Mouse (Mus musculus) MEL (cell line): Measurements from ENCODE around the gene Magix. TPM values are rescaled to one million over a fixed set of nuclear protein-coding genes. Genes with fewer than 3 reads are reported as not detected.
A peak's percentile ranks its signal among the peaks of the same experiment; 100 is the strongest.

ENCODE experiments used
- DNase-seq: peaks from one replicate; pipeline ENCODE4 v3.0.0; 2011; ENCODE audit warnings: low read depth, low spot score
- H3K27ac ChIP-seq: 2 replicates; pipeline ENCODE4 v1.5.1; 2012; ENCODE audit warnings: low read depth, mild to moderate bottlenecking, control low read depth, low read length, moderate library complexity; ENCODE audit not compliant: control insufficient read depth
- H3K27me3 ChIP-seq, 2 experiments: fragments of 150-350 bp in 1 of 2; sonication (generic) in 1 of 2; 2 replicates each; pipeline ENCODE4 v1.6.1; 2012; ENCODE audit warnings: low read length in 2 of 2, mild to moderate bottlenecking in 2 of 2, improper control_type of control experiment in 1 of 2, moderate library complexity in 1 of 2; ENCODE audit not compliant: insufficient read depth in 2 of 2, control insufficient read depth in 1 of 2
- H3K36me3 ChIP-seq, 2 experiments: 2 replicates each; pipeline ENCODE4 v1.6.1; 2012 to 2014; ENCODE audit warnings: low read length in 2 of 2, improper control_type of control experiment in 1 of 2, inconsistent platforms in 1 of 2, mild to moderate bottlenecking in 1 of 2; ENCODE audit not compliant: insufficient read depth in 2 of 2, control insufficient read depth in 1 of 2
- H3K4me1 ChIP-seq, 2 experiments: fragments of 150-350 bp in 1 of 2; sonication (generic) in 1 of 2; 2 replicates each; pipeline ENCODE4 v1.6.1; 2012; ENCODE audit warnings: low read length in 2 of 2, improper control_type of control experiment in 1 of 2, mild to moderate bottlenecking in 1 of 2; ENCODE audit not compliant: insufficient read depth in 2 of 2, control insufficient read depth in 1 of 2
- H3K4me3 ChIP-seq, 2 experiments: fragments of 150-350 bp in 1 of 2; sonication (generic) in 1 of 2; 2 replicates each; pipeline ENCODE4 v1.5.1; 2012; ENCODE audit warnings: low read depth in 2 of 2, low read length in 2 of 2, mild to moderate bottlenecking in 2 of 2, moderate library complexity in 2 of 2, control low read depth in 1 of 2, improper control_type of control experiment in 1 of 2; ENCODE audit not compliant: control insufficient read depth in 1 of 2, insufficient read depth in 1 of 2
- H3K79me2 ChIP-seq: 2 replicates; pipeline ENCODE4 v1.6.1; 2012; ENCODE audit warnings: mild to moderate bottlenecking, low read length, moderate library complexity; ENCODE audit not compliant: control insufficient read depth, poor library complexity, insufficient read depth
- H3K9ac ChIP-seq: 2 replicates; pipeline ENCODE4 v1.6.1; 2012; ENCODE audit warnings: low read depth, mild to moderate bottlenecking, control low read depth, low read length, moderate library complexity; ENCODE audit not compliant: control insufficient read depth, poor library complexity, severe bottlenecking
- H3K9me3 ChIP-seq: fragments of 150-350 bp; sonication (generic); replicated peaks from 2 replicates; pipeline ENCODE4 v1.6.1; 2012; ENCODE audit warnings: mild to moderate bottlenecking, low read length, improper control_type of control experiment, moderate library complexity; ENCODE audit not compliant: insufficient read depth
- BHLHE40 ChIP-seq: IDR thresholded peaks from 2 replicates; pipeline ENCODE4 v1.6.1; 2012; ENCODE audit warnings: low read depth, mild to moderate bottlenecking, inconsistent platforms, low read length, improper control_type of control experiment, borderline replicate concordance
- CHD1 ChIP-seq: IDR thresholded peaks from 2 replicates; pipeline ENCODE4 v1.6.1; 2012; ENCODE audit warnings: low read depth, mild to moderate bottlenecking, inconsistent platforms, low read length, improper control_type of control experiment
- CHD2 ChIP-seq: IDR thresholded peaks from 2 replicates; pipeline ENCODE4 v1.6.1; 2011; ENCODE audit warnings: low read length, improper control_type of control experiment
- CTCF ChIP-seq, 3 experiments: IDR thresholded peaks in 2 of 3; conservative IDR thresholded peaks in 1 of 3; 2 replicates each; pipeline ENCODE4 v1.5.1; 2011 to 2012; ENCODE audit warnings: low read length in 3 of 3, low read depth in 2 of 3, mild to moderate bottlenecking in 2 of 3, improper control_type of control experiment in 1 of 3, inconsistent platforms in 1 of 3, mixed read lengths in 1 of 3, moderate library complexity in 1 of 3; ENCODE audit not compliant: control insufficient read depth in 1 of 3, insufficient read depth in 1 of 3, poor library complexity in 1 of 3, severe bottlenecking in 1 of 3
- ELF1 ChIP-seq: IDR thresholded peaks from 2 replicates; pipeline ENCODE4 v1.6.1; 2014; ENCODE audit warnings: low read depth, mild to moderate bottlenecking, inconsistent platforms, low read length, improper control_type of control experiment, moderate library complexity
- EP300 ChIP-seq, 2 experiments: IDR thresholded peaks; 2 replicates each; pipeline ENCODE4 v1.6.1; 2011; ENCODE audit warnings: improper control_type of control experiment in 2 of 2, low read length in 2 of 2, low read depth in 1 of 2, mild to moderate bottlenecking in 1 of 2
- ETS1 ChIP-seq: IDR thresholded peaks from 2 replicates; pipeline ENCODE4 v1.6.1; 2012; ENCODE audit warnings: low read depth, mild to moderate bottlenecking, inconsistent platforms, low read length, improper control_type of control experiment, moderate library complexity
- GABPA ChIP-seq: IDR thresholded peaks from 2 replicates; pipeline ENCODE4 v1.6.1; 2012; ENCODE audit warnings: low read depth, mild to moderate bottlenecking, inconsistent platforms, low read length, improper control_type of control experiment, moderate library complexity
- HCFC1 ChIP-seq: IDR thresholded peaks from 2 replicates; pipeline ENCODE4 v1.6.1; 2012; ENCODE audit warnings: low read depth, mild to moderate bottlenecking, inconsistent platforms, low read length, improper control_type of control experiment, moderate library complexity
- JUND ChIP-seq: IDR thresholded peaks from 2 replicates; pipeline ENCODE4 v1.6.1; 2011; ENCODE audit warnings: low read depth, mild to moderate bottlenecking, improper control_type of control experiment, low read length
- MAFK ChIP-seq: IDR thresholded peaks from 2 replicates; pipeline ENCODE4 v1.6.1; 2011; ENCODE audit warnings: low read depth, mild to moderate bottlenecking, low read length, improper control_type of control experiment, borderline replicate concordance
- MAX ChIP-seq: IDR thresholded peaks from 2 replicates; pipeline ENCODE4 v1.6.1; 2011; ENCODE audit warnings: low read length, improper control_type of control experiment
- MAZ ChIP-seq: IDR thresholded peaks from 2 replicates; pipeline ENCODE4 v1.6.1; 2012; ENCODE audit warnings: low read depth, mild to moderate bottlenecking, inconsistent platforms, low read length, improper control_type of control experiment
- MXI1 ChIP-seq: IDR thresholded peaks from 2 replicates; pipeline ENCODE4 v1.6.1; 2011; ENCODE audit warnings: mild to moderate bottlenecking, low read depth, low read length, improper control_type of control experiment
- MYB ChIP-seq: IDR thresholded peaks from 2 replicates; pipeline ENCODE4 v1.6.1; 2011; ENCODE audit warnings: mild to moderate bottlenecking, low read depth, low read length, improper control_type of control experiment
- MYC ChIP-seq: IDR thresholded peaks from 2 replicates; pipeline ENCODE4 v1.6.1; 2011; ENCODE audit warnings: low read depth, mild to moderate bottlenecking, low read length, improper control_type of control experiment, moderate library complexity
- NELFE ChIP-seq: IDR thresholded peaks from 2 replicates; pipeline ENCODE4 v1.6.1; 2011; ENCODE audit warnings: low read depth, low read length, improper control_type of control experiment
- NRF1 ChIP-seq: IDR thresholded peaks from 2 replicates; pipeline ENCODE4 v1.6.1; 2014; ENCODE audit warnings: low read depth, mild to moderate bottlenecking, inconsistent platforms, low read length, improper control_type of control experiment, moderate library complexity; ENCODE audit not compliant: poor library complexity, insufficient read depth, severe bottlenecking
- POLR2A ChIP-seq, 2 experiments: IDR thresholded peaks; 2 replicates each; pipeline ENCODE4 v1.6.1; 2011 to 2012; ENCODE audit warnings: low read length in 2 of 2, mild to moderate bottlenecking in 2 of 2, control low read depth in 1 of 2, improper control_type of control experiment in 1 of 2, low read depth in 1 of 2, moderate library complexity in 1 of 2; ENCODE audit not compliant: control insufficient read depth in 1 of 2, insufficient read depth in 1 of 2, poor library complexity in 1 of 2
- POLR2AphosphoS2 ChIP-seq: IDR thresholded peaks from 2 replicates; pipeline ENCODE4 v1.6.1; 2011; ENCODE audit warnings: low read length, improper control_type of control experiment
- TAL1 ChIP-seq: IDR thresholded peaks from 2 replicates; pipeline ENCODE4 v1.6.1; 2012; ENCODE audit warnings: mild to moderate bottlenecking, inconsistent platforms, low read length, moderate library complexity, mixed read lengths
- UBTF ChIP-seq: IDR thresholded peaks from 2 replicates; pipeline ENCODE4 v1.6.1; 2012; ENCODE audit warnings: low read depth, mild to moderate bottlenecking, inconsistent platforms, low read length, improper control_type of control experiment, moderate library complexity, borderline replicate concordance; ENCODE audit not compliant: insufficient read depth
- USF1 ChIP-seq: IDR thresholded peaks from 2 replicates; pipeline ENCODE4 v1.6.1; 2014; ENCODE audit warnings: low read depth, mild to moderate bottlenecking, inconsistent platforms, low read length, improper control_type of control experiment, moderate library complexity
- USF2 ChIP-seq, 2 experiments: IDR thresholded peaks; 2 replicates each; pipeline ENCODE4 v1.6.1; 2011 to 2012; ENCODE audit warnings: improper control_type of control experiment in 2 of 2, low read length in 2 of 2, borderline replicate concordance in 1 of 2, inconsistent platforms in 1 of 2, low read depth in 1 of 2, mild to moderate bottlenecking in 1 of 2; ENCODE audit not compliant: insufficient read depth in 1 of 2
- ZKSCAN1 ChIP-seq: IDR thresholded peaks from 2 replicates; pipeline ENCODE4 v1.6.1; 2012; ENCODE audit warnings: low read depth, mild to moderate bottlenecking, inconsistent platforms, low read length, improper control_type of control experiment, moderate library complexity
- ZNF384 ChIP-seq: IDR thresholded peaks from 2 replicates; pipeline ENCODE4 v1.6.1; 2012; ENCODE audit warnings: low read depth, mild to moderate bottlenecking, inconsistent platforms, low read length, improper control_type of control experiment
- polyA plus RNA-seq, 2 experiments: library from polyadenylated mRNA; stranded (reverse) in 1 of 2; unstranded in 1 of 2; fragments of >175 nt in 1 of 2; fragments of >200 nt in 1 of 2; gene quantifications; 2 replicates each; pipeline versions ENCODE4 v1.2.1 to v1.2.4; 2012; ENCODE audit warnings: low replicate concordance in 2 of 2, low read depth in 1 of 2; ENCODE audit not compliant: insufficient read length in 2 of 2, insufficient read depth in 1 of 2, missing spikeins in 1 of 2
- total RNA-seq: library from RNA; depleted of rRNA; stranded (reverse); fragments of 300-350 nt; gene quantifications from 2 replicates; pipeline ENCODE4 v1.2.3, GENCODE M21; 2012

Magix gene
- total and polyA plus RNA-seq, 3 experiments = 0.15 to 0.33 TPM; not detected in 1

- Histone ChIP-seq H3K9me3 (no peaks in the 10 kb centered on the region), H3K79me2 (no peaks in the 10 kb centered on the region; the same call in 1 of the 2 replicates), H3K4me3 (peak within 1 kb of the TSS; percentile 60 to 93)
- peak; percentile 59 for DNase-seq
- no peak for TF ChIP-seq USF1
- TF ChIP-seq MXI1 = no peak
- peak; percentile 18; the same call in 1 of the 2 replicates for TF ChIP-seq NELFE
- TF ChIP-seq BHLHE40 = no peak
- no peak for TF ChIP-seq ZNF384
- no peak for TF ChIP-seq MAFK
- TF ChIP-seq JUND = no peak
- no peak for TF ChIP-seq MAX
- no peak for TF ChIP-seq USF2 (IDR thresholded peaks at IDR 0.05; ENCODE audit: borderline replicate concordance in 1 of 2, insufficient read depth in 1 of 2, low read depth in 1 of 2, low read length in 2 of 2)
- no peak for TF ChIP-seq ETS1
- no peak for TF ChIP-seq MYB
- no peak for TF ChIP-seq UBTF
- TF ChIP-seq TAL1 = no peak
- 0 out of 2 replicates have a peak, but pooled peaks have one; percentile 14 for TF ChIP-seq HCFC1
- peak in 1 of 2 experiments; percentile 35; a peak in 1 of 4 replicates for TF ChIP-seq POLR2A (IDR thresholded peaks at IDR 0.05; ENCODE audit: control insufficient read depth in 1 of 2, insufficient read depth in 1 of 2, low read depth in 1 of 2, low read length in 2 of 2, poor library complexity in 1 of 2)
- no peak for TF ChIP-seq CHD1
- TF ChIP-seq, all 39 proteins: peak for 3
- no peak within 1 kb of the TSS for H3K27ac ChIP-seq
- peaks cover 0 to 6% of the 10 kb centered on the region in 2 experiments; a peak in 2 of 4 replicates for H3K4me1 ChIP-seq
- H3K27me3 ChIP-seq = peaks cover 2% of the 10 kb centered on the region in 2 experiments; a peak in 2 of 4 replicates
- no peaks in the 10 kb centered on the region for H3K36me3 ChIP-seq
- peak within 1 kb of the TSS; percentile 70 for H3K9ac ChIP-seq
These were observed 23.8 kb downstream of the Magix start, which contains the start of gene Prickle3 for GRCm38 (mm10) chrX:7657221-7657639. Gene Prickle3 (plus strand): TSS chrX:7657260.

GRCm38 (mm10) chrX:7648671-7649304 lies 32.3 kb downstream of the Magix start:
- peaks cover 4% of the 10 kb centered on the region; the same call in 1 of the 2 replicates for H3K79me2 ChIP-seq
- H3K4me3 ChIP-seq = peak overlapping the region; percentile 68 to 80
- peak overlapping the region; percentile 92 for H3K9ac ChIP-seq
- H3K4me1 ChIP-seq = peaks cover 0 to 9% of the 10 kb centered on the region in 2 experiments; a peak in 2 of 4 replicates
- DNase-seq = peak; percentile 99
- no peaks in the 10 kb centered on the region for H3K9me3 ChIP-seq
- H3K36me3 ChIP-seq = peaks cover 0 to 3% of the 10 kb centered on the region in 2 experiments; a peak in 2 of 4 replicates
- no peaks in the 10 kb centered on the region for H3K27me3 ChIP-seq
- H3K27ac ChIP-seq = peak overlapping the region; percentile 80
- no peak for TF ChIP-seq TAL1
- TF ChIP-seq MXI1 = peak; percentile 83
- no peak for TF ChIP-seq BHLHE40
- peak; percentile 92 for TF ChIP-seq CHD2
- TF ChIP-seq MAX = peak; percentile 75
- TF ChIP-seq USF1 = 0 out of 2 replicates have a peak, but pooled peaks have one; percentile 7
- 0 out of 2 replicates have a peak, but pooled peaks have one; percentile 21 for TF ChIP-seq UBTF
- TF ChIP-seq HCFC1 = peak; percentile 88
- TF ChIP-seq CTCF (IDR thresholded peaks at IDR 0.05 in 2 of 3, conservative IDR thresholded peaks at IDR 0.05 in 1 of 3; ENCODE audit: control insufficient read depth in 1 of 3, insufficient read depth in 1 of 3, low read depth in 2 of 3, low read length in 3 of 3, poor library complexity in 1 of 3, severe bottlenecking in 1 of 3) = peak in 2 of 3 experiments; percentile 29 to 31; a peak in 3 of 6 replicates
- TF ChIP-seq ZNF384 = peak; percentile 100
- TF ChIP-seq EP300 (IDR thresholded peaks at IDR 0.05; ENCODE audit: low read depth in 1 of 2, low read length in 2 of 2) = no peak; a peak in 1 of 4 replicates
- peak; percentile 94 for TF ChIP-seq ELF1
- peak; percentile 98 for TF ChIP-seq NRF1
- TF ChIP-seq POLR2AphosphoS2 = peak; percentile 96
- TF ChIP-seq ZKSCAN1 = peak; percentile 80; the same call in 1 of the 2 replicates
- TF ChIP-seq NELFE = peak; percentile 86
- peak; percentile 57; the same call in 1 of the 2 replicates for TF ChIP-seq MAZ
- TF ChIP-seq MYC = peak; percentile 84
- TF ChIP-seq ETS1 = peak; percentile 46; the same call in 1 of the 2 replicates
- no peak for TF ChIP-seq GABPA
